Mouse (Mus musculus) embryonic facial prominence, embryonic 12.5 days (tissue): ENCODE measurements around the gene Arhgap32. TPM values are rescaled to one million over a fixed set of nuclear protein-coding genes. Genes with fewer than 3 reads are reported as not detected.
"Not testable (repeated sequence)": the region's sequence is repeated elsewhere in the genome, so short reads cannot be mapped to it uniquely, and the experiment has no call there.

ENCODE experiments used
- ATAC-seq: fragments of 200-750 bp; cut with Nextera tagmentation; 2 replicates; pipeline ENCODE4 v1.8.0; 2017; ENCODE audit not compliant: insufficient number of reproducible peaks, insufficient read depth, low FRiP score, low TSS enrichment
- H3K27ac ChIP-seq: fragments of 300-500 bp; sonication (generic); 2 replicates; pipeline ENCODE4 v1.5.1; 2016; ENCODE audit warnings: mild to moderate bottlenecking
- H3K27me3 ChIP-seq: fragments of 300-500 bp; sonication (generic); 2 replicates; pipeline ENCODE4 v1.6.1; 2016; ENCODE audit warnings: mild to moderate bottlenecking, moderate library complexity
- H3K36me3 ChIP-seq: fragments of 300-500 bp; sonication (generic); 2 replicates; pipeline ENCODE4 v1.6.1; 2016; ENCODE audit warnings: mild to moderate bottlenecking
- H3K4me1 ChIP-seq: fragments of 300-500 bp; sonication (generic); 2 replicates; pipeline ENCODE4 v1.6.1; 2016
- H3K4me2 ChIP-seq: fragments of 300-500 bp; sonication (generic); replicated peaks from 2 replicates; pipeline ENCODE4 v1.6.1; 2016; ENCODE audit warnings: mild to moderate bottlenecking, moderate library complexity
- H3K4me3 ChIP-seq: fragments of 300-500 bp; sonication (generic); 2 replicates; pipeline ENCODE4 v1.5.1; 2016; ENCODE audit warnings: mild to moderate bottlenecking
- H3K9ac ChIP-seq: fragments of 300-500 bp; sonication (generic); 2 replicates; pipeline ENCODE4 v1.6.1; 2016; ENCODE audit warnings: mild to moderate bottlenecking, moderate library complexity
- H3K9me3 ChIP-seq: fragments of 300-500 bp; sonication (generic); 2 replicates; pipeline ENCODE4 v1.6.1; 2016; ENCODE audit warnings: mild to moderate bottlenecking, moderate library complexity
- WGBS: fragments of 180-500 bp; shearing (Covaris S2); methylation state at CpG from one replicate; pipeline ENCODE4 v1.1.7; 2016; 5-methylcytosine and 5-hydroxymethylcytosine counted together
- polyA plus RNA-seq: library from polyadenylated mRNA; unstranded; fragments of >200 nt; fragmentation: Nextera tagmentation; extraction: Ambion mirVana; gene quantifications from 2 replicates; pipeline ENCODE4 v1.2.1, GENCODE M21; 2016

Gene Arhgap32
- polyA plus RNA-seq, 1 experiment from 2014 or later: 6.1 TPM

DNA sequence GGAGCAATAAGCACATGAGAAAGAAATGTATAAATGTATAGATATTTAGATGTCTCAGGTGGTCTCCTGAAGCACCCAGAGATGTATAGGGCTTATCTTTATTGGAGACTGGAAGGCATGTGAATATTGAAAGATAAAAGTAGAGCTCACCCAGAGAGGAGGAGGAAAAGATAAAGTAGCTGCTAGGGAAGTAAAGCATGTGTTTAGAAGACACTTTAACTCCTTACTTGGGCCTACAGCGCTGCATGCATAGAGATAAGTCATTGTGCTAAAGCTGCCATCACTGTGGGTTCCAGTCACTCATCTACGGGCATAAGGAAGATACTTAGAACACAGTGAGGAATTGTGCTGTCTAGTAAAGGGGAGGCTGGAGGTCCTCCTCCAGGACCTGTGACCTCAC lies 46.9 kb downstream of the Arhgap32 start:
- H3K4me3 ChIP-seq: no peak overlapping the region
- no peak overlapping the region for H3K27ac ChIP-seq
- no peaks in the 10 kb centered on the region for H3K9me3 ChIP-seq
- 88% methylated on average over 2 of the region's 2 CpGs for WGBS
- H3K9ac ChIP-seq: no peak overlapping the region
- H3K27me3 ChIP-seq: no peaks in the 10 kb centered on the region
- no peaks in the 10 kb centered on the region for H3K36me3 ChIP-seq
- ATAC-seq: no peak
- H3K4me1 ChIP-seq: 0 out of 2 replicates have a peak, but pooled peaks cover 3% of the 10 kb centered on the region
- no peak overlapping the region for H3K4me2 ChIP-seq

DNA sequence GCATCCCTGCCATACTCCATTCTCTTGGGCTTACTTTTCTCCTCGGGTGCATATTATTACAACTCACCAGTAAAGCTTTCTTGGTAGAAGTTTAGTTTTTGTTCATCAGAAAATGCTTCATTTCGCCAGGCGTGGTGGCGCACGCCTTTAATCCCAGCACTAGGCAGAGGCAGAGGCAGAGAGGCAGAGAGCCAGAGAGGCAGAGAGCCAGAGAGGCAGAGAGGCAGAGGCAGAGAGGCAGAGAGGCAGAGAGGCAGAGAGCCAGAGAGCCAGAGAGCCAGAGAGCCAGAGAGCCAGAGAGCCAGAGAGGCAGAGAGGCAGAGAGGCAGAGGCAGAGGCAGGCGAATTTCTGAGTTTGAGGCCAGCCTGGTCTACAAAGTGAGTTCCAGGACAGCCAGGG lies 47.9 kb downstream of the Arhgap32 start:
- H3K4me1 ChIP-seq, H3K9me3 ChIP-seq, H3K9ac ChIP-seq, ATAC-seq, H3K4me3 ChIP-seq, H3K27me3 ChIP-seq, H3K36me3 ChIP-seq, H3K27ac ChIP-seq, H3K4me2 ChIP-seq: not testable (repeated sequence)
- 88% methylated on average over 6 of the region's 6 CpGs for WGBS

DNA sequence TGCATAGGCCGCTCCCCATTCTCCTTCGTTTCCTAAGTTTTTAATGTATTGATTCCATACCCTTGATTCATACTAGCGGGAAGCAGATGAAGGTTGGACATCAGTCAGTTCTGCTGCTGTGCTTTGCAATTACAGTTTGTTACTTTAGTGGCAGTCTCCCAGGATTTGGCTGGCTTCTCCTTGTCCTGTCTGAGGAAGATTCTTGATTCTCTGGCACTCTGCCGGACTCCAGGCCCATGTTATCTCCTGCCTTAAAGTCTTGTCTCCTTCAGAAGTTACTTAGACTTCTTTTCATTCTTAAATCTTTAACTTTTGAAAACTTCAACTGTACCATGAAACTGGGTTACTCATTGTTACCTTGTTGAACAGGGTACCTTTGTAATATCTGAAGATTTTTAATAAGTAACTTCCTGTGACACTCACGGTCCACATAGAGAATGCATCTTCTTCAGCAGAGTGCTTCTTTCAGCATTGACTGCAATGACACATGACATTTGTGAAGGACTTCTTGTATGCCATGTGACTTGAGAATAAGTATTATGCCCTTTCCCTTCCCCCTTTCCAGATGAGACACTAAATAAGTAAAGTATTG lies 52.7 kb downstream of the Arhgap32 start:
- H3K9me3 ChIP-seq: no peaks in the 10 kb centered on the region
- ATAC-seq: no peak
- H3K4me1 ChIP-seq: no peaks in the 10 kb centered on the region
- no peak overlapping the region for H3K9ac ChIP-seq
- H3K27ac ChIP-seq: no peak overlapping the region
- H3K4me3 ChIP-seq: no peak overlapping the region
- H3K27me3 ChIP-seq: no peaks in the 10 kb centered on the region
- 89% methylated on average over 5 of the region's 5 CpGs for WGBS
- no peak overlapping the region for H3K4me2 ChIP-seq
- H3K36me3 ChIP-seq: no peaks in the 10 kb centered on the region

GRCm38 (mm10) chr9:32170713-32171112 lies 54.8 kb downstream of the Arhgap32 start:
- Histone ChIP-seq H3K9me3 (no peaks in the 10 kb centered on the region), H3K9ac (no peak overlapping the region), H3K27me3 (no peaks in the 10 kb centered on the region), H3K27ac (no peak overlapping the region), H3K4me1 (no peaks in the 10 kb centered on the region), H3K4me3 (no peak overlapping the region), H3K36me3 (no peaks in the 10 kb centered on the region), H3K4me2 (no peak overlapping the region)
- no peak for ATAC-seq
- WGBS: 85% methylated on average over 8 of the region's 8 CpGs

- Histone ChIP-seq H3K9ac (no peak overlapping the region), H3K4me2 (no peak overlapping the region), H3K4me1 (peaks cover 12% of the 10 kb centered on the region; the same call in 1 of the 2 replicates), H3K9me3 (no peaks in the 10 kb centered on the region), H3K27ac (no peak overlapping the region), H3K36me3 (no peaks in the 10 kb centered on the region), H3K4me3 (no peak overlapping the region), H3K27me3 (no peaks in the 10 kb centered on the region)
- 66% methylated on average over 4 of the region's 4 CpGs for WGBS
- ATAC-seq: no peak
These were observed 60.7 kb downstream of the Arhgap32 start for GRCm38 (mm10) chr9:32176612-32177011.

DNA sequence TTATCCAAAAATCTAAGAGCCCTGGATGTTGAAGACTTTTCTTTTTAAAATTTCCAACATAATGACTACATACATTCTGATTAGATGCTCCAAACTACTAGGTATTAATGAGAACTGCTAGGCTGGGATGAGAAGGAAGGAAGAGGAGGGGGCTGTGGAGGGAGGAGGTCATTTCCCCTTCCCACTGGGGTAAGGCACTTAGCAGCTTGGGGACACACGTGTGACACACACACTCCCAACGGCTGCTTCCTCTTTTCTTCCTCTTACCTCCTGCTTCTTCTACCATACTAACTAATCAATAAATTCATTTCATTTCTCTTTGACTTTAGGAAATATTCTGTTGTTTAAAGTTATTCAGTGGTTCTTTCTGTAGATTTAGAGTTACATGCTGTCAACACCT lies 65.2 kb downstream of the Arhgap32 start:
- Histone ChIP-seq H3K9me3 (no peaks in the 10 kb centered on the region), H3K27me3 (no peaks in the 10 kb centered on the region), H3K4me3 (no peak overlapping the region), H3K36me3 (peaks cover 27% of the 10 kb centered on the region), H3K4me2 (no peak overlapping the region), H3K4me1 (peaks cover 12% of the 10 kb centered on the region; the same call in 1 of the 2 replicates), H3K9ac (no peak overlapping the region), H3K27ac (no peak overlapping the region)
- no peak for ATAC-seq
- 12% methylated on average over 2 of the region's 2 CpGs for WGBS

DNA sequence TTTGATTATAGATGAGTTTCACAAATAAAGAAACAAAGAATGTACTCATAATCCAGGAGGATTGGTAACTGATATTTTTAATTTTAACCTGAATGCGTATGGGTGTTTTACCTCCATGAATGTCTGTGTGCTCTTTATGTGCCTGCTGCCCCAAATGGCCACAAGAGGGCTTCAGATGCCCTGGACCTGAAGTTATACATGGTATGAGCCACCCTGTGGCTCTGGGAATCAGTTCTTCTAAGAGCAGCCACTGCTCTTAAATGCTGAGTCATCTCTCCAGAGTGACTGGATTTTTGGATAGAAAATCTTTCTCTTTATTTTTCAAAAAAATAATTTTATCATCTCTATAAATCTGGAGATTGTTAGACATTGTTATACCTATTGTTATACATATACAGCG lies 70.6 kb downstream of the Arhgap32 start:
- no peak for ATAC-seq
- H3K27ac ChIP-seq: no peak overlapping the region
- no peaks in the 10 kb centered on the region for H3K4me1 ChIP-seq
- H3K9ac ChIP-seq: no peak overlapping the region
- no peak overlapping the region for H3K4me3 ChIP-seq
- H3K9me3 ChIP-seq: no peaks in the 10 kb centered on the region
- H3K27me3 ChIP-seq: no peaks in the 10 kb centered on the region
- H3K36me3 ChIP-seq: peaks cover 28% of the 10 kb centered on the region
- no peak overlapping the region for H3K4me2 ChIP-seq
- WGBS: 95% methylated on average over 2 of the region's 2 CpGs

GRCm38 (mm10) chr9:32192295-32193073 lies 76.5 kb downstream of the Arhgap32 start:
- no peak overlapping the region for H3K4me2 ChIP-seq
- 59% methylated on average over 5 of the region's 5 CpGs for WGBS
- no peaks in the 10 kb centered on the region for H3K27me3 ChIP-seq
- H3K36me3 ChIP-seq: peaks cover 4% of the 10 kb centered on the region; the same call in 1 of the 2 replicates
- ATAC-seq: no peak
- H3K4me3 ChIP-seq: no peak overlapping the region
- H3K9me3 ChIP-seq: no peaks in the 10 kb centered on the region
- no peak overlapping the region for H3K9ac ChIP-seq
- H3K27ac ChIP-seq: no peak overlapping the region
- no peaks in the 10 kb centered on the region for H3K4me1 ChIP-seq

GRCm38 (mm10) chr9:32204450-32204990 lies 88.6 kb downstream of the Arhgap32 start:
- WGBS: 41% methylated on average over 7 of the region's 7 CpGs
- Histone ChIP-seq H3K36me3 (no peaks in the 10 kb centered on the region), H3K9ac (no peak overlapping the region), H3K4me3 (no peak overlapping the region), H3K4me1 (no peaks in the 10 kb centered on the region), H3K9me3 (no peaks in the 10 kb centered on the region), H3K4me2 (no peak overlapping the region), H3K27me3 (no peaks in the 10 kb centered on the region), H3K27ac (no peak overlapping the region)
- ATAC-seq: no peak

- Histone ChIP-seq H3K4me2 (no peak overlapping the region), H3K27ac (no peak overlapping the region), H3K4me1 (no peaks in the 10 kb centered on the region), H3K27me3 (no peaks in the 10 kb centered on the region), H3K4me3 (no peak overlapping the region), H3K36me3 (no peaks in the 10 kb centered on the region), H3K9ac (no peak overlapping the region), H3K9me3 (no peaks in the 10 kb centered on the region)
- WGBS: 91% methylated on average over 8 of the region's 8 CpGs
- ATAC-seq: no peak
These were observed 91.2 kb downstream of the Arhgap32 start for GRCm38 (mm10) chr9:32207133-32207532.

GRCm38 (mm10) chr9:32208071-32208470 lies 92.1 kb downstream of the Arhgap32 start:
- H3K4me2 ChIP-seq: no peak overlapping the region
- H3K4me1 ChIP-seq: no peaks in the 10 kb centered on the region
- WGBS: 83% methylated on average over 5 of the region's 5 CpGs
- no peaks in the 10 kb centered on the region for H3K27me3 ChIP-seq
- H3K9me3 ChIP-seq: no peaks in the 10 kb centered on the region
- no peak overlapping the region for H3K4me3 ChIP-seq
- no peaks in the 10 kb centered on the region for H3K36me3 ChIP-seq
- ATAC-seq: no peak
- no peak overlapping the region for H3K27ac ChIP-seq
- no peak overlapping the region for H3K9ac ChIP-seq
